Mouse (Mus musculus): ENCODE measurements at regions not wholly inside any gene's neighbourhood (a gene's known extent, or its start where the extent isn't known, plus 50 kb on each side); places are given as distances from the start of the nearest gene placed in this dataset.

- WGBS (ENCODE audit: insufficient replicate concordance), result 73% methylated on average over 9 of the region's 9 CpGs
- no peak overlapping the region for H3K4me3 ChIP-seq (ENCODE audit: low read depth, low read length)
- H3K27ac ChIP-seq (ENCODE audit: low read length), result no peak overlapping the region
- no peaks in the 10 kb centered on the region for H3K4me1 ChIP-seq (ENCODE audit: control insufficient read depth, low read depth, low read length)
- H3K36me3 ChIP-seq (ENCODE audit: control insufficient read depth, insufficient read depth), result no peaks in the 10 kb centered on the region
- ATAC-seq (ENCODE audit: low read depth), result no peak
- H3K9me3 ChIP-seq (replicated peaks; ENCODE audit: control insufficient read depth, low read length), result no peaks in the 10 kb centered on the region
- no peak overlapping the region for H3K9ac ChIP-seq (ENCODE audit: low read depth, low read length)
- H3K27me3 ChIP-seq (ENCODE audit: control insufficient read depth, insufficient read depth, low read depth, low read length), result no peaks in the 10 kb centered on the region
- H3K4me2 ChIP-seq (ENCODE audit: low read depth, low read length), result no peak overlapping the region
Observed at GRCm38 (mm10) chr9:52366046-52366445, 197.7 kb upstream of the Zc3h12c start.

- H3K4me2 ChIP-seq (ENCODE audit: low read depth, low read length), result no peak overlapping the region
- 66% methylated on average over 2 of the region's 2 CpGs for WGBS (ENCODE audit: insufficient replicate concordance)
- no peaks in the 10 kb centered on the region for H3K27me3 ChIP-seq (ENCODE audit: control insufficient read depth, insufficient read depth, low read depth, low read length)
- no peaks in the 10 kb centered on the region for H3K4me1 ChIP-seq (ENCODE audit: control insufficient read depth, low read depth, low read length)
- H3K36me3 ChIP-seq (ENCODE audit: control insufficient read depth, insufficient read depth), result no peaks in the 10 kb centered on the region
- H3K9ac ChIP-seq (ENCODE audit: low read depth, low read length), result no peak overlapping the region
- H3K4me3 ChIP-seq (ENCODE audit: low read depth, low read length), result no peak overlapping the region
- ATAC-seq (ENCODE audit: low read depth), result no peak
- no peak overlapping the region for H3K27ac ChIP-seq (ENCODE audit: low read length)
- no peaks in the 10 kb centered on the region for H3K9me3 ChIP-seq (replicated peaks; ENCODE audit: control insufficient read depth, low read length)
Observed at GRCm38 (mm10) chr9:52361599-52361998, 193.2 kb upstream of the Zc3h12c start.

- Histone ChIP-seq H3K4me1 (ENCODE audit: control insufficient read depth, low read depth, low read length) (no peaks in the 10 kb centered on the region), H3K9me3 (replicated peaks; ENCODE audit: control insufficient read depth, low read length) (no peaks in the 10 kb centered on the region), H3K36me3 (ENCODE audit: control insufficient read depth, insufficient read depth) (no peaks in the 10 kb centered on the region), H3K4me3 (ENCODE audit: low read depth, low read length) (no peak overlapping the region), H3K27ac (ENCODE audit: low read length) (no peak overlapping the region), H3K9ac (ENCODE audit: low read depth, low read length) (no peak overlapping the region), H3K27me3 (ENCODE audit: control insufficient read depth, insufficient read depth, low read depth, low read length) (no peaks in the 10 kb centered on the region), H3K4me2 (ENCODE audit: low read depth, low read length) (no peak overlapping the region)
- no peak for ATAC-seq (ENCODE audit: low read depth)
- WGBS (ENCODE audit: insufficient replicate concordance), result 49% methylated on average over 3 of the region's 3 CpGs
Observed at GRCm38 (mm10) chr9:52359416-52359815, 191.0 kb upstream of the Zc3h12c start.

- Histone ChIP-seq H3K27ac (ENCODE audit: low read length) (no peak overlapping the region), H3K4me1 (ENCODE audit: control insufficient read depth, low read depth, low read length) (no peaks in the 10 kb centered on the region), H3K4me2 (ENCODE audit: low read depth, low read length) (no peak overlapping the region), H3K36me3 (ENCODE audit: control insufficient read depth, insufficient read depth) (no peaks in the 10 kb centered on the region), H3K4me3 (ENCODE audit: low read depth, low read length) (no peak overlapping the region), H3K9ac (ENCODE audit: low read depth, low read length) (no peak overlapping the region), H3K27me3 (ENCODE audit: control insufficient read depth, insufficient read depth, low read depth, low read length) (no peaks in the 10 kb centered on the region), H3K9me3 (replicated peaks; ENCODE audit: control insufficient read depth, low read length) (no peaks in the 10 kb centered on the region)
- 22% methylated on average over 3 of the region's 3 CpGs for WGBS (ENCODE audit: insufficient replicate concordance)
- ATAC-seq (ENCODE audit: low read depth), result no peak
Observed at GRCm38 (mm10) chr9:52356549-52356948, 188.2 kb upstream of the Zc3h12c start.

DNA sequence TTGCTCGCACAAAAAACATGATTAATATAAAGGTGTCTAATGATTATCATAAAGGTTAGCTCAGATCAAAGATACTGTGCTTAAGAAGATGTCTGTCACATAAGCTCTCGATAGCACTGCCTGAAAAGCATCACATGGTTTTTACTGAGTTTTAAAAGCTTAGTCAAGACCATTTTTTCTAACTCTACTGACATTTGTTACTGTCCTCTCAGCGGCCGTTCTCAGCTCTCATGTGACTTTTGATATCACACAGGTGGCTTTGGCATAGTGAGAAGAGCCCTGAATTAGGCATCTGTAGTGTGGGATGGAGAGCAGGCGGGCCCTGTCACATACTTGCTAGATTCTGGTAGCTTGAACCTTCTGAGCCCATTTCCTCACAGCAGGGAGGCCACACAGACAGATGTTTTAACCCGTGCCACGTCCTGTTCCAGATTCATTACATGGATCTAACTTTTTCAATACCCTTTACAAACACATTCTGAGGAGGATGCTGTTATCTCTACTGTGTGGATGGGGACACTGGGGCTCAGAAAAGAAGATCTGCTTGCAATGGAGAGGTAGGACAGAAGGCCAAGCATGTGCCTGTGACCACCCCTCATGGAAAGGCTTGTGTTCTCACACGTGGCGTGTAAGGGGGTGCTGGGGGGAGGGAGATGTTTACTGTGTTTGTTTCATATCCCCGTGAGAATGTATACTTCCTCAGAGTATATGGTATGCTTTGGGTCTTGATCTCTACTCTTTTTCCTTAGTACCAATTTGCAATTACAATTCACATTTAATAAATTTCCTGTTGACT, 187.0 kb upstream of the Zc3h12c start:
- no peaks in the 10 kb centered on the region for H3K4me1 ChIP-seq (ENCODE audit: control insufficient read depth, low read depth, low read length)
- no peaks in the 10 kb centered on the region for H3K9me3 ChIP-seq (replicated peaks; ENCODE audit: control insufficient read depth, low read length)
- no peak overlapping the region for H3K9ac ChIP-seq (ENCODE audit: low read depth, low read length)
- H3K27me3 ChIP-seq (ENCODE audit: control insufficient read depth, insufficient read depth, low read depth, low read length), result no peaks in the 10 kb centered on the region
- no peaks in the 10 kb centered on the region for H3K36me3 ChIP-seq (ENCODE audit: control insufficient read depth, insufficient read depth)
- ATAC-seq (ENCODE audit: low read depth), result no peak
- no peak overlapping the region for H3K27ac ChIP-seq (ENCODE audit: low read length)
- H3K4me3 ChIP-seq (ENCODE audit: low read depth, low read length), result no peak overlapping the region
- no peak overlapping the region for H3K4me2 ChIP-seq (ENCODE audit: low read depth, low read length)
- 48% methylated on average over 10 of the region's 10 CpGs for WGBS (ENCODE audit: insufficient replicate concordance)

DNA sequence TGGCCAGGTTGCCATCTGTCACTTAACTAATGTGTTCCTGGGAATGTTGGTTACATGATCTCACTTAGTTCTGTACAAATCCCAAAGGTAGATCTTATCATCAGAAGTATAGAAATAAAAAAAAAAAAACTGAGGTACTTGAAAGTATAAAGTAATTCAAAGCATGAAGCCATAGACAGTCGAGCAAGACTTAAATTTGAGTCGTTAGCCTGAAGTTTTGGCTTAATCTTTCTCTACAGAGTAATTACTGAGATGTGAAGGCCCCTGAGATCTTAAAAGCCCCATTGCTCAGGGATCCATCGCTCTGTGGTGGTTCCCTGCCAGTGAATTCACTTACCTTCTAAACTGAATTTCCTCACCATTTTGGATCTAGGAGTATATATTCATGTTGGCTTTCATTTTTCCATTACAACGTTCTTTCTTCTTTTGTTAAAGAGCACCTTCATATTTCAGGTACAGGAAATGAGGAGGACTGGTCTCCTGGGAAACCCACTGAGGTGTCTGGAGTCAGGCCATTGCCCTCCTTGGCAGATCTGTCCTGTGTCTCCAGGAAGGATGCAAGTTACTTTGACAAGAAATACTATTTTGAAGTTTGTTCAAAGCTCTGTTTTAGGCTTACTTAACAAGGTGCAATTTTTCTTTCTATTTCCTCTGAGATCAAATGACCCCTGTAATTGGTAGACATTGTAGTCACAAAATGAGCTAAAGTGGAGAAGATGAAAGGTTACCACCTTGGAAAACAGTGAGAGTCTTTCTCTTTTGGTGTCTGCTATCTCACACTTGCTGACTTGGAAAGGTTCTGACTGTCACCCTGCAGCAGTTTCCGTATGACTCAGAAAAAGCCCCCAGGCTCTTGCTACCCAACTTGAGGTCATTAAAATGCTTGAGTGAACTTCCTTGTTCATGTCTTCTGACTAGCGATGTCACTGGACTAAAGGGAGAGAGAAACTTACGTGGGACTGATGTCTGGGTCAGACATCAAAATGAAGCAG, 180.5 kb upstream of the Zc3h12c start:
- no peaks in the 10 kb centered on the region for H3K4me1 ChIP-seq (ENCODE audit: control insufficient read depth, low read depth, low read length)
- no peaks in the 10 kb centered on the region for H3K9me3 ChIP-seq (replicated peaks; ENCODE audit: control insufficient read depth, low read length)
- no peak overlapping the region for H3K9ac ChIP-seq (ENCODE audit: low read depth, low read length)
- no peaks in the 10 kb centered on the region for H3K27me3 ChIP-seq (ENCODE audit: control insufficient read depth, insufficient read depth, low read depth, low read length)
- no peak overlapping the region for H3K4me2 ChIP-seq (ENCODE audit: low read depth, low read length)
- ATAC-seq (ENCODE audit: low read depth), result no peak
- no peak overlapping the region for H3K27ac ChIP-seq (ENCODE audit: low read length)
- WGBS (ENCODE audit: insufficient replicate concordance), result 56% methylated on average over 7 of the region's 7 CpGs
- no peak overlapping the region for H3K4me3 ChIP-seq (ENCODE audit: low read depth, low read length)
- no peaks in the 10 kb centered on the region for H3K36me3 ChIP-seq (ENCODE audit: control insufficient read depth, insufficient read depth)

- Histone ChIP-seq H3K27me3 (ENCODE audit: control insufficient read depth, insufficient read depth, low read depth, low read length) (no peaks in the 10 kb centered on the region), H3K4me3 (ENCODE audit: low read depth, low read length) (no peak overlapping the region), H3K4me1 (ENCODE audit: control insufficient read depth, low read depth, low read length) (no peaks in the 10 kb centered on the region), H3K27ac (ENCODE audit: low read length) (no peak overlapping the region), H3K36me3 (ENCODE audit: control insufficient read depth, insufficient read depth) (no peaks in the 10 kb centered on the region), H3K4me2 (ENCODE audit: low read depth, low read length) (no peak overlapping the region), H3K9ac (ENCODE audit: low read depth, low read length) (no peak overlapping the region), H3K9me3 (replicated peaks; ENCODE audit: control insufficient read depth, low read length) (no peaks in the 10 kb centered on the region)
- ATAC-seq (ENCODE audit: low read depth), result no peak
- WGBS (ENCODE audit: insufficient replicate concordance), result 57% methylated on average over 2 of the region's 2 CpGs
Observed at GRCm38 (mm10) chr9:52344177-52344877, 176.0 kb upstream of the Zc3h12c start.

DNA sequence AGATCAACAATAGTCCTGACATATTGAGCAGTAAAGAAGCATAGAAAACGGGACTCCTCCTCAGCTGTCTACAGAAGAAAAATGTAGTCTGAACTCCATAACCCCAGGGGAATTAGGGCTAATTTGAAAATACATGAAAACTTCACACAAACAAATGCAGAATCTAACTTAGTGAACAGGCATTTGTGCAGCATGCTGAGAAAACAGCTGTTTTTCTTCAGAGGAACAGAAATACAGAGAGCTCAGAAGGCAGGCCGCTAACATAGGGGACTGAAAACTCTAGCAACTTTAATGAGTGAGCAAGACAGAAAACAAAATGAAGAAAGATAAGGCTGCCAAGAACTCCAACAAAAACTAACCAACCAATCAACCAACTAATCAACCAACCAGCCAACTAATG, 172.7 kb upstream of the Zc3h12c start:
- Histone ChIP-seq H3K27me3 (ENCODE audit: control insufficient read depth, insufficient read depth, low read depth, low read length) (no peaks in the 10 kb centered on the region), H3K9me3 (replicated peaks; ENCODE audit: control insufficient read depth, low read length) (no peaks in the 10 kb centered on the region), H3K4me1 (ENCODE audit: control insufficient read depth, low read depth, low read length) (no peaks in the 10 kb centered on the region), H3K4me3 (ENCODE audit: low read depth, low read length) (no peak overlapping the region), H3K36me3 (ENCODE audit: control insufficient read depth, insufficient read depth) (no peaks in the 10 kb centered on the region), H3K4me2 (ENCODE audit: low read depth, low read length) (no peak overlapping the region), H3K27ac (ENCODE audit: low read length) (no peak overlapping the region), H3K9ac (ENCODE audit: low read depth, low read length) (no peak overlapping the region)
- 65% methylated on average over 2 of the region's 2 CpGs for WGBS (ENCODE audit: insufficient replicate concordance)
- ATAC-seq (ENCODE audit: low read depth), result no peak
